11 mouse cellular contexts compared by ENCODE assay signal in the genomic region with DNA sequence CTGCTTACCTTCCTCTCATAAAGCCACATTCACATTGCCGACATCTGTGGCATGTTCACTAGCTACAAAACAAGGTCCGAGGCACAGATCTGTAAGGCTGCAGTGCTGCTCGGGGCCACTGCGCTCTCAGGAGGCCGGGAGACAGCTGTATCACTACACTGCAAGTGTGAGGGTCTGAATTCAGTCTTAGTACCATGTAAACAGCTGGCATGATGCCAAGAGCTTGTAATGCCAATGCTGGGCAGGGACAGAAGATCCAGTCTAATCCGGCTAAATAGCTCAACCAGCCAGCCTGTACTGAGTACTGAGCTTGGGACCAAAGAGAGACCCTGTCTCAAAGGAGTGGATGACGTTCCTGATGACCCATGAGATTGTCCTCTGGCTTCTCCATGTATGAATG. TPM values are rescaled to one million over a fixed set of nuclear protein-coding genes. Genes with fewer than 3 reads are reported as not detected.
DNase-seq lines count a peak whose midpoint lies in the region; ATAC-seq and TF ChIP-seq lines count a peak whose summit lies in the region.
"Had no signal": no experiment of that assay in that cellular context is flagged by ENCODE, and none has a peak within 500 bp of the region (broad histone marks: within the 10 kb centered on the region; RNA-seq: fewer than 3 reads in every experiment).

No protein-coding gene starts in this region.

- no peak for TF ChIP-seq CTCF in gastrocnemius, adult 2 months (IDR thresholded peaks at IDR 0.05)

- WGBS in midbrain, embryonic 13.5 days = 79% methylated on average over 7 of the region's 7 CpGs
- WGBS in midbrain, embryonic 11.5 days = 84% methylated on average over 7 of the region's 7 CpGs
- WGBS in forebrain, embryonic 15.5 days = 34% methylated on average over 7 of the region's 7 CpGs
- WGBS in neural tube, embryonic 15.5 days = 59% methylated on average over 7 of the region's 7 CpGs
- WGBS in heart, embryonic 11.5 days (ENCODE audit: insufficient replicate concordance) = 78% methylated on average over 7 of the region's 7 CpGs

- H3K4me3 ChIP-seq in gastrocnemius, adult 2 months = no peak overlapping the region
- no peak overlapping the region for H3K4me3 ChIP-seq in midbrain, embryonic 13.5 days (replicated peaks)
- H3K4me3 ChIP-seq in midbrain, embryonic 11.5 days (ENCODE audit: low read depth, low read length) = no peak overlapping the region
- H3K4me3 ChIP-seq in forebrain, embryonic 15.5 days = no peak overlapping the region
- H3K4me3 ChIP-seq in neural tube, embryonic 15.5 days (replicated peaks) = no peak overlapping the region
- no peak overlapping the region for H3K4me3 ChIP-seq in heart, embryonic 11.5 days (ENCODE audit: low read depth, low read length)
- H3K4me3 ChIP-seq: intestine, embryonic 15.5 days; liver, embryonic 15.5 days had no signal

- no peaks in the 10 kb centered on the region for H3K36me3 ChIP-seq in midbrain, embryonic 13.5 days
- H3K36me3 ChIP-seq in midbrain, embryonic 11.5 days (ENCODE audit: control insufficient read depth, insufficient read depth, low read length) = no peaks in the 10 kb centered on the region
- no peaks in the 10 kb centered on the region for H3K36me3 ChIP-seq in forebrain, embryonic 15.5 days
- H3K36me3 ChIP-seq in neural tube, embryonic 15.5 days = no peaks in the 10 kb centered on the region
- no peaks in the 10 kb centered on the region for H3K36me3 ChIP-seq in heart, embryonic 11.5 days (ENCODE audit: control insufficient read depth, insufficient read depth, low read length)
- H3K36me3 ChIP-seq: intestine, embryonic 15.5 days; liver, embryonic 15.5 days had no signal

- peak; percentile 55 for ATAC-seq in midbrain, embryonic 13.5 days
- ATAC-seq in midbrain, embryonic 11.5 days (ENCODE audit: low FRiP score) = no peak
- ATAC-seq in forebrain, embryonic 15.5 days (replicated peaks) = peak; percentile 18
- ATAC-seq in neural tube, embryonic 15.5 days (ENCODE audit: low FRiP score) = peak; percentile 16; the same call in 1 of the 2 replicates
- no peak for ATAC-seq in heart, embryonic 11.5 days (replicated peaks; ENCODE audit: insufficient number of reproducible peaks, low FRiP score, low TSS enrichment)
- ATAC-seq: intestine, embryonic 15.5 days had no signal

- H3K4me2 ChIP-seq in midbrain, embryonic 13.5 days (replicated peaks) = no peak overlapping the region
- no peak overlapping the region for H3K4me2 ChIP-seq in midbrain, embryonic 11.5 days
- no peak overlapping the region for H3K4me2 ChIP-seq in forebrain, embryonic 15.5 days (replicated peaks)
- no peak overlapping the region for H3K4me2 ChIP-seq in neural tube, embryonic 15.5 days
- no peak overlapping the region for H3K4me2 ChIP-seq in heart, embryonic 11.5 days
- H3K4me2 ChIP-seq: intestine, embryonic 15.5 days; liver, embryonic 15.5 days had no signal

- no peaks in the 10 kb centered on the region for H3K9me3 ChIP-seq in midbrain, embryonic 13.5 days
- H3K9me3 ChIP-seq in midbrain, embryonic 11.5 days (ENCODE audit: control insufficient read depth, low read length) = no peaks in the 10 kb centered on the region
- no peaks in the 10 kb centered on the region for H3K9me3 ChIP-seq in forebrain, embryonic 15.5 days
- H3K9me3 ChIP-seq in neural tube, embryonic 15.5 days (replicated peaks) = no peaks in the 10 kb centered on the region
- no peaks in the 10 kb centered on the region for H3K9me3 ChIP-seq in heart, embryonic 11.5 days (replicated peaks; ENCODE audit: control insufficient read depth, low read length)
- H3K9me3 ChIP-seq: intestine, embryonic 15.5 days; liver, embryonic 15.5 days had no signal

- DNase-seq in gastrocnemius, adult 2 months = no peak
- no peak for DNase-seq in gastrocnemius, postnatal 10 days
- DNase-seq in midbrain, embryonic 11.5 days (ENCODE audit: low spot score, missing footprints) = no peak
- no peak for DNase-seq in heart, postnatal 36 days

- H3K9ac ChIP-seq in midbrain, embryonic 13.5 days (replicated peaks) = no peak overlapping the region
- no peak overlapping the region for H3K9ac ChIP-seq in midbrain, embryonic 11.5 days (ENCODE audit: low read length)
- no peak overlapping the region for H3K9ac ChIP-seq in forebrain, embryonic 15.5 days (replicated peaks)
- no peak overlapping the region for H3K9ac ChIP-seq in neural tube, embryonic 15.5 days (replicated peaks)
- H3K9ac ChIP-seq in heart, embryonic 11.5 days (ENCODE audit: low read depth, low read length) = no peak overlapping the region
- H3K9ac ChIP-seq: intestine, embryonic 15.5 days; liver, embryonic 15.5 days had no signal

- intact Hi-C loops in gastrocnemius, adult 2 months (cut with DNase I) = loop anchor here (2.0 kb wide), 1 partner anchor 31 kb away; the partner anchor contains the start of gene Hhatl
- intact Hi-C loops in heart, postnatal 36 days (cut with DNase I) = no loop called here

- peak overlapping the region; percentile 66 for H3K27ac ChIP-seq in gastrocnemius, adult 2 months
- H3K27ac ChIP-seq in midbrain, embryonic 13.5 days = no peak overlapping the region
- no peak overlapping the region for H3K27ac ChIP-seq in midbrain, embryonic 11.5 days (ENCODE audit: low read depth, low read length)
- no peak overlapping the region for H3K27ac ChIP-seq in forebrain, embryonic 15.5 days (replicated peaks)
- no peak overlapping the region for H3K27ac ChIP-seq in neural tube, embryonic 15.5 days (replicated peaks)
- no peak overlapping the region for H3K27ac ChIP-seq in heart, embryonic 11.5 days (ENCODE audit: low read depth, low read length)
- H3K27ac ChIP-seq: intestine, embryonic 15.5 days; liver, embryonic 15.5 days had no signal

- no peaks in the 10 kb centered on the region for H3K27me3 ChIP-seq in midbrain, embryonic 13.5 days
- no peaks in the 10 kb centered on the region for H3K27me3 ChIP-seq in midbrain, embryonic 11.5 days (ENCODE audit: control insufficient read depth, insufficient read depth, low read length)
- no peaks in the 10 kb centered on the region for H3K27me3 ChIP-seq in forebrain, embryonic 15.5 days
- no peaks in the 10 kb centered on the region for H3K27me3 ChIP-seq in neural tube, embryonic 15.5 days (replicated peaks)
- no peaks in the 10 kb centered on the region; the same call in 1 of the 2 replicates for H3K27me3 ChIP-seq in heart, embryonic 11.5 days (ENCODE audit: control insufficient read depth, insufficient read depth, low read length)
- H3K27me3 ChIP-seq: intestine, embryonic 15.5 days; liver, embryonic 15.5 days had no signal

- peaks cover 14% of the 10 kb centered on the region for H3K4me1 ChIP-seq in midbrain, embryonic 13.5 days (replicated peaks)
- H3K4me1 ChIP-seq in midbrain, embryonic 11.5 days (ENCODE audit: control insufficient read depth, insufficient read depth, low read length) = no peaks in the 10 kb centered on the region
- peaks cover 32% of the 10 kb centered on the region for H3K4me1 ChIP-seq in forebrain, embryonic 15.5 days
- H3K4me1 ChIP-seq in neural tube, embryonic 15.5 days = peaks cover 31% of the 10 kb centered on the region
- no peaks in the 10 kb centered on the region; the same call in 1 of the 2 replicates for H3K4me1 ChIP-seq in heart, embryonic 11.5 days (ENCODE audit: control insufficient read depth, insufficient read depth, low read length)
- H3K4me1 ChIP-seq: liver, embryonic 15.5 days had no signal

RNA-seq across cellular contexts. Expression of gene Ccdc13, which starts 15.3 kb away (rescaled TPM):
- under 1 TPM in 1 of 2 experiments, not detected in 1; 0.23 TPM for total RNA-seq in gastrocnemius, adult 2 months (2021)
- under 1 TPM; 0.79 to 0.85 TPM for total RNA-seq in gastrocnemius, postnatal 10 days (2021)
- 2.8 and 5.0 TPM in 2 replicates for polyA plus RNA-seq in midbrain, embryonic 13.5 days (2015; fragmentation: Nextera tagmentation; extraction: Ambion mirVana)
- polyA plus RNA-seq in midbrain, embryonic 11.5 days (2014; fragmentation: Nextera tagmentation; extraction: Ambion mirVana) = 1.5 and 2.0 TPM in 2 replicates
- 1.9 and 3.0 TPM in 2 replicates for polyA plus RNA-seq in forebrain, embryonic 15.5 days (2015; fragmentation: Nextera tagmentation; extraction: Ambion mirVana)
- 2.1 and 4.0 TPM in 2 replicates for polyA plus RNA-seq in neural tube, embryonic 15.5 days (2015; fragmentation: Nextera tagmentation; extraction: Ambion mirVana)
- 0.23 TPM in 1 of 2 replicates, not detected in the other for polyA plus RNA-seq in heart, embryonic 11.5 days (2014; fragmentation: Nextera tagmentation; extraction: Ambion mirVana)
- total RNA-seq in heart, postnatal 36 days (2021) = not detected
- total RNA-seq: neutrophil, adult 5-6 weeks had no signal
- polyA plus RNA-seq: liver, embryonic 15.5 days had no signal

RNA-seq across cellular contexts. Expression of gene Hhatl, which starts 31.7 kb away (rescaled TPM):
- 100 to 1,000 TPM; 151 to 153 TPM for total RNA-seq in gastrocnemius, adult 2 months (2021)
- 100 to 1,000 TPM; 256 to 285 TPM for total RNA-seq in gastrocnemius, postnatal 10 days (2021)
- polyA plus RNA-seq in midbrain, embryonic 13.5 days (2015; fragmentation: Nextera tagmentation; extraction: Ambion mirVana) = 0.24 TPM in 1 of 2 replicates, not detected in the other
- polyA plus RNA-seq in midbrain, embryonic 11.5 days (2014; fragmentation: Nextera tagmentation; extraction: Ambion mirVana) = not detected in 2 replicates
- 0.25 TPM in 1 of 2 replicates, not detected in the other for polyA plus RNA-seq in forebrain, embryonic 15.5 days (2015; fragmentation: Nextera tagmentation; extraction: Ambion mirVana)
- polyA plus RNA-seq in neural tube, embryonic 15.5 days (2015; fragmentation: Nextera tagmentation; extraction: Ambion mirVana) = 0.38 and 0.64 TPM in 2 replicates
- polyA plus RNA-seq in heart, embryonic 11.5 days (2014; fragmentation: Nextera tagmentation; extraction: Ambion mirVana) = 3.6 and 4.8 TPM in 2 replicates
- total RNA-seq in heart, postnatal 36 days (2021) = 100 to 1,000 TPM; 101 to 127 TPM
- total RNA-seq: neutrophil, adult 5-6 weeks had no signal

RNA-seq across cellular contexts. Expression of gene Higd1a, which starts 34.2 kb away (rescaled TPM):
- total RNA-seq in gastrocnemius, adult 2 months (2021) = 100 to 1,000 TPM in 1 of 2 experiments, 10 to 100 TPM in 1; 89.1 to 111 TPM
- 10 to 100 TPM; 75.4 to 98.1 TPM for total RNA-seq in gastrocnemius, postnatal 10 days (2021)
- polyA plus RNA-seq in midbrain, embryonic 13.5 days (2015; fragmentation: Nextera tagmentation; extraction: Ambion mirVana) = 146 TPM in 2 replicates
- polyA plus RNA-seq in midbrain, embryonic 11.5 days (2014; fragmentation: Nextera tagmentation; extraction: Ambion mirVana) = 159 and 170 TPM in 2 replicates
- 124 and 129 TPM in 2 replicates for polyA plus RNA-seq in forebrain, embryonic 15.5 days (2015; fragmentation: Nextera tagmentation; extraction: Ambion mirVana)
- polyA plus RNA-seq in neural tube, embryonic 15.5 days (2015; fragmentation: Nextera tagmentation; extraction: Ambion mirVana) = 149 and 169 TPM in 2 replicates
- 241 and 243 TPM in 2 replicates for polyA plus RNA-seq in heart, embryonic 11.5 days (2014; fragmentation: Nextera tagmentation; extraction: Ambion mirVana)
- 100 to 1,000 TPM; 209 to 218 TPM for total RNA-seq in heart, postnatal 36 days (2021)

RNA-seq across cellular contexts. Expression of gene Klhl40, which starts 46.6 kb away (rescaled TPM):
- total RNA-seq in gastrocnemius, adult 2 months (2021) = 100 to 1,000 TPM; 103 to 120 TPM
- 100 to 1,000 TPM; 113 to 118 TPM for total RNA-seq in gastrocnemius, postnatal 10 days (2021)
- polyA plus RNA-seq in midbrain, embryonic 13.5 days (2015; fragmentation: Nextera tagmentation; extraction: Ambion mirVana) = 0.43 and 0.69 TPM in 2 replicates
- polyA plus RNA-seq in midbrain, embryonic 11.5 days (2014; fragmentation: Nextera tagmentation; extraction: Ambion mirVana) = 0.11 and 0.16 TPM in 2 replicates
- 0.50 and 0.69 TPM in 2 replicates for polyA plus RNA-seq in forebrain, embryonic 15.5 days (2015; fragmentation: Nextera tagmentation; extraction: Ambion mirVana)
- 2.7 and 3.6 TPM in 2 replicates for polyA plus RNA-seq in neural tube, embryonic 15.5 days (2015; fragmentation: Nextera tagmentation; extraction: Ambion mirVana)
- 0.59 and 0.84 TPM in 2 replicates for polyA plus RNA-seq in heart, embryonic 11.5 days (2014; fragmentation: Nextera tagmentation; extraction: Ambion mirVana)
- 10 to 100 TPM in 1 of 2 experiments, 1 to 10 TPM in 1; 8.4 to 10.2 TPM for total RNA-seq in heart, postnatal 36 days (2021)
- total RNA-seq: neutrophil, adult 5-6 weeks had no signal

Comparison
In these comparisons a context has a peak if more than half of its experiments do, and no peak if none do; other contexts are left out.
1. ATAC-seq: peak in midbrain, embryonic 13.5 days (single experiment), forebrain, embryonic 15.5 days (single experiment) and neural tube, embryonic 15.5 days (single experiment); none in midbrain, embryonic 11.5 days (single experiment) and heart, embryonic 11.5 days (single experiment).